Mouse (Mus musculus) layer of hippocampus, postnatal 10 days (tissue): ENCODE data around the gene Zfp821. TPM values are rescaled to one million over a fixed set of nuclear protein-coding genes. Genes with fewer than 3 reads are reported as not detected.

Source experiments
- total RNA-seq, 2 experiments: library from RNA; stranded (reverse); gene quantifications; 2 replicates each; pipeline ENCODE4 v1.2.3; 2021

Zfp821 gene
- total RNA-seq, 2 experiments from 2014 or later: 63.7 to 65.0 TPM

Other genes with a start within 250 kb of the Zfp821 start
- under 1 TPM; 0.22 to 0.41 TPM for gene Pmfbp1, start 211.5 kb upstream of the Zfp821 start, total RNA-seq
- 10 to 100 TPM; 21.2 to 23.1 TPM for gene Dhx38, start 139.7 kb upstream of the Zfp821 start, total RNA-seq
- gene Txnl4b, start 139.7 kb upstream of the Zfp821 start, total RNA-seq: 10 to 100 TPM; 11.6 to 11.9 TPM
- gene Hp, start 126.4 kb upstream of the Zfp821 start, total RNA-seq: under 1 TPM in 1 of 2 experiments, not detected in 1; 0.25 TPM
- 10 to 100 TPM; 20.9 to 25.9 TPM for gene Dhodh, start 96.9 kb upstream of the Zfp821 start, total RNA-seq
- 1 to 10 TPM; 1.4 to 2.3 TPM for gene Pkd1l3, start 91.0 kb upstream of the Zfp821 start, total RNA-seq
- 100 to 1,000 TPM in 1 of 2 experiments, 10 to 100 TPM in 1; 95.8 to 103 TPM for gene Ist1, start 12.3 kb upstream of the Zfp821 start, total RNA-seq
- gene Atxn1l, start 32.2 kb downstream of the Zfp821 start, total RNA-seq: 10 to 100 TPM; 40.8 to 41.1 TPM
- 10 to 100 TPM; 80.2 to 96.9 TPM for gene Ap1g1, start 73.0 kb downstream of the Zfp821 start, total RNA-seq
- 10 to 100 TPM; 23.4 to 23.9 TPM for gene Phlpp2, start 163.0 kb downstream of the Zfp821 start, total RNA-seq